Mouse (Mus musculus) ovary, postnatal 14 days (tissue): Measurements from ENCODE around the gene Aspscr1.
"Not testable (repeated sequence)": the region's sequence is repeated elsewhere in the genome, so short reads cannot be mapped to it uniquely, and the experiment has no call there.

Experiments used
- DNase-seq: peaks from one replicate; pipeline ENCODE4 v3.0.0; 2022; ENCODE audit warnings: low spot score

The Aspscr1 gene

DNA sequence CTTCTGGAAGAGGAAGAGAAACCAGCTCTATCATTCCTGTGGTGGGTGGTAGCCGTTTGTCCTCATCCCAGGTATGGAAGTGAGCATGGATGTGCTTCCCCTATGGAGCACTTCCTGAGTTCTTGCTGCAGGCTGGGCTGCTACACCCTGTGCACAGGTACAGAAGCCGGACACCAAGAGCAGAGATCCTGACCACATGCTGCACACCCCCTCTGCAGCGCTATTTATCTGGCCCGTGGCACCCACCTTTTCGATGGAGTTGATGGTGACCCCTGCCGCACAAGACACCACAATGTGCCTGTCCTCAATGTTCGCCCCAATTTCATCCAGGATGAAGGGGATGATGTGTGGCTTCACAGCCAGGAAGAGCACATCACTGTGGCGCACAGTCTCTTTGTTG lies 30.9 kb upstream of the Aspscr1 start:
- no peak for DNase-seq

DNA sequence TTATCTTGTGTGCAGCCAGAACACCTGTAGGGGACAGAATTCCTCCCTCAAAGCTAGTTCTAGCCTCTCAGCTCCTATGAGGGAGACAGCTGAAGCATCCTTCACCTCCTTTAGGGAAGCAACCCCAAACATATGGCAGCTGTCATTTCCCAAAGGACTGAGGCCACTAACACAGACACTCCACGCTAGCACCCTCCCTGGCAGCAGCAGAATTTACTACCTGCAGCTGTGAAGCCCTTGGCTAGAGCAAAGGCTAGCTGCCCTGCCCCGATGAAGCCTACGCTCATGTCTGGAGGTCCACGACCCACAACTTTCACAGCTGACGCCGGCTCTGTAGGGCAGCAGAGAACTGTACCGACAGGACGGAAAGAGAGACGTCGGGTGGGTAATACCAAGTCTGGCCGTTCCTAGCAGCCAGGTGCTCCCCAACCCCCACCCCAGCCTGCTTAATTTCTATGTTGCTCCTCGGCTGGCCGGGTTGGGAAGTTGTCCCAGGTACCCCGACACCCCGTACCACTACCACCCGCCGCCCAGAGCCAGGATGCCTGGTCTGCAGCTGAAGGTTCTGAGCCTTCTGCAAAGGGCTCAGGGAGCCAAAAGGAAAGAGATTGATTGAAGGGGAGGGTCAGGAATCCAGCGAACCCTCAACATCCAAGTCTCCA lies 29.7 kb upstream of the Aspscr1 start:
- DNase-seq = no peak

DNA sequence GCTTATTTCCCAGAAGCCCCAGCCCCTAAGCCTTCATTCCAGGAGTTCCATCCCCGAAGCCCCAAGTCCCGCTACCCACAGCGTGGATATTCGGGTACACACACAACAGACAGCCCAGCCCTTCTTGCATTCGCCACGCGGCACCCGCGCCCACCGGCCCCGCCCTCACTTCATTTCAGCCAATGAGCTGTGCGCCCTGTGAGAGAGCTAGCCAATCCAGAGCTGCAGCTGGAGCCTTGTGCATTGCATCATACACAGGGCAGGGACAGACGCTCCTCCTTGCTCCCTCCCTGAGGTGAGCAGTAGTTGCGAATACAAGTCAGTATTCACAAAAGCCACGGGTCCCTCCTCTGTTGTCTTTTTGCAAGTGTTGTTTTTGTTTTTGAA lies 29.2 kb upstream of the Aspscr1 start, which contains the start of gene Pycr1:
TSS of gene Pycr1 (minus strand) at position 169 of the 387 bp plus-strand sequence.
- DNase-seq = peak; percentile 88

DNA sequence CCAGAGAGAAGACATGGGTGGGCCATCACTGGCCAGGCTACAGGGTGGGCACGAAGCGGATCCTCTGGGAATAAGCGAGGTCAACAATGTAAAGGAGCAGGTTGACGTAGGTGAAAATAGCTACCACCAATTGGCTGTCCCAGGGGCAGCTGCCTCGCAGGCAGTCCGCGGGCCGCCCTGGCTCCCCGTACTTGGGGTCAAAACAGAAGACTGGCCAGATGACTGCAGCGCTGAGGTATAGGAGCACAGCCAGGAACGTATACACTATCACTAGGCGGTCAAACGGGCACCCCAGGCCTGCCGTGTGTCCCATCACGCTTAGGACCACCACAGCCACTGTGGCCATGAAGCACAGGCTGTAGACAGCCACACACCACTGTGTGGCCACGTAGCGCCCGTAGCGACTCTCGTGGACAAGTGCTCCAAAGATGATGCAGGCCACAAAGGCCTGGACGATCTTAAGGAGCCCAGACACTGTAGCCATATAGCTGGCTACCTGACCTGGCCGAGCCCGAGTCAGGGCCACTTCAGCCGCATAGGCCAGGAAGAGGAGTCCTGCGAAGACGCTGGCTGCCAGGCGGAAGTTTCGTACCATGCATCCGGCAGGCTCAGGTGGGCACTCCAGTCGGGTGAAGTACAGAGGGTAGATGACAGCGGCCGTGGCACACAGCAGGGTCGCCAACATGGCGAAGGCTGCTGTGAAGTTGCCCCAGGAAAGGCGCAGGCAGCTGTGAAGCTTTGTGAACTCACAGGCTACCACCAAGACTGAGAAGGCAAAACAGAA lies 25.5 kb upstream of the Aspscr1 start:
- DNase-seq = no peak

DNA sequence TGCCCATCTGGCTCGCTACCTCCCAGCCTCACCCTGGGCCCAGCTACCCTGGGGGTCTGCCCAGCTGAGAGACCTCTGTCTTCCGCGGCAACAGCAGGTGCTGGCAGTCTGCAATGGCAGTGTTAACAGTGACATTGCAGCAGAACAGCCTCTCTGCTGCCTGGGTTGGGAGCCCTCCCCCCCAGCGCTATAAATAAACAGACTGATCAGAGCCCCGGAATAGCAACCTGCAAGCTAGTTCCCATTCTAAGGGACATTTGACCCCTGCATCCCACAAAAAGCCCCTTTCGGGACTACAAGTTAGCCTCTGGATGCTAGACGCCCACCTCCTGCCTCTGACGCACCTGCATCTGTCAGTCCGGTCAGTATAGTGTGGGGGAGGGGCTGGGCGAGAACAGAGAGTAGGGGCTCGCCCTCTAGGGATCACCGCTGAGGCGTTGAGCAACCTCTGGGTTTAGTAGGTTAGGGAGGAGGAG lies 24.7 kb upstream of the Aspscr1 start, which contains the start of gene Myadml2:
TSS of gene Myadml2 (minus strand) at position 158 of the 476 bp plus-strand sequence.
- DNase-seq = no peak

DNA sequence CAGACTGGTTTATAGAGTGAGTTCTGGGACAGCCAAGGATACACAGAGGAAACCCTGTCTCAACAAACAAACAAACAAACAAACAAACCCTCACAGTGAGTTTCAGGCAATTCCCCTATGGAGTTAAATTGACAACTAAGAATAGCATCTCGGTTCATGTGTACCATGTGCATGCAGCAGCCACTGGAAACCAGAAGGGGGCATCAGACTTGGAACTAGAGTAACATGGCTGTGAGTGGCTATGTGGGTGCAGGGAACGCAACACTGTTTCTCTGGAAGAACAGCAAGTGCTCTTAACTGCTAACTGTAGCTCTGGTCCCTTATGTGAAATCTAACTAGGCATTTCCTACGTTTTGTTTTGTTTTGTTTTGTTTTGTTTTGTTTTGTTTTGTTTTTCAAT lies 20.9 kb upstream of the Aspscr1 start:
- DNase-seq = no peak

DNA sequence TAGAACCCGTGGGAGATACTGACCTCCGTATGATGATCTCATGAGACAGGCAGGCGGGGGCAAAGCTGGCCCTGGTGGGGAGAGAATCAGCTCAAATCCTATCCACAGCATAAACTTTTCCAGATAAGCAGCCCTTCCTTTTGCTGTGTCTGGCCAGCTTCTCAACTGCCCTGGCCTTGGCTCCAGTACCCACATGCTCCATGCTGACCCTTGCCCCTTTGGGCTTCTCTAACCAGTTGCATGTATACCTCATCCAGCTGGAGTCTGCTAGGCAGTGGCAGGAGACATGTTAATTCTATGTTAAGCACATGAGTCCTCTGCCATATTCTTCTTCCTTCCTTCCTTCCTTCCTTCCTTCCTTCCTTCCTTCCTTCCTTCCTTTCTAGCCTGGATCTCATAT lies 18.0 kb upstream of the Aspscr1 start:
- no peak for DNase-seq

DNA sequence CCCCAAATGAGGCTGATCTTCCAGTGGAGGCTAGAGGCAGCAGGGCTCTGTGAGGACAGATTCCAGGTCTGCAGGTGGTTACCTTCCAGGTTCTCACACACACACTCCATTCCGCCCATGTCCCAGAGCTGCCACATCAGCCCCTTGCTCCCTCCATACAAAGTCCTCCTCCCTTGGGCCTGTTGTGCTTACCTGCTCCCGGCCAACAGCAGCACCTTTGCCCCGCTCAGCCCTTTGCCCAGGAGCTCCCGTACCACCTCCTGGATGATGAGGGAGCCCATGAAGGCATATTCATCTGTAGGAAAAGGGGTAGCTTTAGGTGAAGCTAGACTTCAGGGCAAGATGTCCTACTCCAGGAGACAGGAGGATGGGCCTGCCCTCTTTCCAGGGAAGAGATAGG lies 15.5 kb upstream of the Aspscr1 start:
- DNase-seq = no peak

DNA sequence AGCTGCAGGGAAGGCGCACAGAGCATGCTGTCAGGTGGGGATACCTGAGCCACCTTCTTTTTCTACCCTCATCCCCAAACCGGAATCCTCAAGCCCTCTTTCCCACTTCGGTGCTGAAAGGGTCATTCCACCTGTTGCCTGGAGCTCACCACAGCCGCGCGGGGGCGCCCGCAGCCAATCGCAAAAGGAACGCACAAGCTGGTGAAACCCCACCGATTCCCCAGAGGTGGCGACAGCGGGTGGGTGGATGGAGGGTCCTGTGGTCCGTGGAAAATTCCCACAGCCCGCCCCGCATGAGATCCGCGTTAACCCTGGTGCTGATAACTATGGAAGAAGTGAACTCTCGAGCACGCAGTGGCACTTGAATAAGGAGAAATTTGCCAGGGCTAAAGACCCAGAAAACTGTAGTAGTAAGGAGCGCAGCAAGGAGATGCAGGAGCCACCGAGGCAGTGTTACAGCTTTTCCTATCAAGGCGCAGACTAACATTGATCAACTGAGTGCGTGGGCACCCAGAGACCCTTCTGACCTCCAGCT lies 13.8 kb upstream of the Aspscr1 start:
- peak; percentile 80 for DNase-seq

DNA sequence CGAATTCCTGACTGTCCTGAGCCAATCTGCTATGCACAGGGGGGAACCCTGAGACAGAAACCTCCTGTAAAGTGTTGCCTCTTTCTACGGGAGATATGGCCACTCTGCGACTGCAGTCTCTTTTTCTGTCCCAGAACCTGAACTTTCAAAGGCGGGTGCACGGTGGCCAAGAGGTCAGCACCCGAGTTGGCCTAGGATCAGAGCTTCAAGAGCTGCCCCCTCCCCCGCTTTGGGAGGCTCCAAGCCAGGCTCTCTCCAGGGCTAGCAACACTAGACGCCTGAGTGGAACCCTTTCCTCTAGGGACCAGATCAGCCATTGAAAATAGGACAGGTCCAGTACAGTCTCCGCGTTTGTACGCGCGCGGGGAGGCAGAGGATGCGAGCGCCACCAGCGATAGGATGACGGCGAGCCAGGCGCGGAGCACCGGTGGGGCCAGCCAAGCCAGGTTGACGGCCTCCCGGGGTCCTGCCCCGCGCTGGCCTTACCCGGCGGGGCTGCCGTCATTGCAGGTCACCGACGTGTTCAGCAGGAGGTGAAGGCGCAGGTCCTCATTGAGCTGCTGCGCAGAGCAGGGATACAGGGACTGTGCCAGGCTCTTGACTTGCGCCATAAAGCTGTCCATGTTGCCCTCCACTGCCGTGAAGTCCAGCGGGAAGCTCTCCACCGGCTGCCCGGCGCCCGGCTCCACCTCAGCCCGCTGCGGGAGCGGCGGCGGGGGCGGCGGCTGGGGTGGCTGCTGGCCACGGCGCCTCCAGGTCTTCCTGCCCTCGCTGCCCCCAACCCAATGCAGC lies 13.1 kb upstream of the Aspscr1 start:
- DNase-seq = no peak

DNA sequence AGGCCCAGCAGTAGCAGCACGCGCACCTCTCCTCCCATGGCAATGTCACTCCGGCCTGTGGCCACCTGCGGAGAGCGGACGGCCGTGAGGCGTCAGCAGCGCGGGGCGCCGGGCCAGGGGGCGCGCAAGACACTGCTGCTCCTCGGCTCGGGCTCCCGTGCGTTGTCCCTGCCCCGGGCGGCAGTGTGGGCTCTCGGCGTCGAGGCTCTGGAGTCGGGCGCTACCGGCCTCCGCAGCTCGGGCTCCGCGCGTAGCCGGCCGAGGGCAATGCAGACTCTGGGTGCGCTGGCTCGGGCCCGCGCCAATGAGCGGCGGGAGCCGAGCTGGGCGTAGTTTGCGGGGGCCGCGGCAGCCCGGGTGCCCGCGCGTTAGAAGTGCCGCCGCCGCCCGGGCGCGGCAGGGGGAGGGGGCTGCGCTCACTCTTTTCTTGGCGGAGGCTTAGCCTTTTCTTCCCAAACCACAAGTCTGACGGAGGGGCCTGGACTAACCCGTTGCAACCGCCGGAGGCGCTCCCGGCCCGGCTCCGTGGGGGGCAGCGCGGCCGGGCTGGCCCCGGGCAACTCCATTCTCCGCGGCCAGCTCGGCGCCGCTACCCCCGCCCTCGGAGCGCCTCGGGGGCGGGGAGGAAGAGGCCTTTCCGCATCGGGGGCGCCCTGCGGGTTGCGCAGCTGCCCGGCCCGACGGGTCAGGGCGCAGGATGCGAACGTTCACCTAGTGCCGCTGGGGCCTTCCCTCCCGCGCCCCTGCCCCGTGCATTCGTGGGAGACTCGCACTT lies 12.3 kb upstream of the Aspscr1 start:
- peak; percentile 34 for DNase-seq

DNA sequence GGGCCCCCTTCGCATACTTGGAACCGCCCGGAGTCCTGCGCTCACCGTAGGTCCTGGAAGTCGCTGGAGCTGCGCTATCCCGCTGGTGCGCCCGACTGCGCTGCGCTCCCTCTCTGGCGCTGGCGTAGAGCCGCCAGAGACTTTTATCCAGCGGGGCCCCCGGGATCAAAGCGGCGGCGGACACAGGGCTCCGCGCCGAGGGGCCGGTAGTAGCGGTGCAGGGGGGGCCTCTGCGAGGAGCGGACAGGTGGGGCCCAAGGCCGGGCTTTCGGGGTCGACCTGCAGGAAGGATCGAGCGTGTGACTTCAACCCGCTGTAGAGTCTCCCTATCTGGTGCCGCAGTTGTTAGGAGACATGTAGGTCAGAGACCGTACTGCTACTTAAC lies 11.7 kb upstream of the Aspscr1 start, which contains the start of gene Notum:
TSS of gene Notum (minus strand) at position 100 of the 385 bp plus-strand sequence.
- DNase-seq = no peak

DNA sequence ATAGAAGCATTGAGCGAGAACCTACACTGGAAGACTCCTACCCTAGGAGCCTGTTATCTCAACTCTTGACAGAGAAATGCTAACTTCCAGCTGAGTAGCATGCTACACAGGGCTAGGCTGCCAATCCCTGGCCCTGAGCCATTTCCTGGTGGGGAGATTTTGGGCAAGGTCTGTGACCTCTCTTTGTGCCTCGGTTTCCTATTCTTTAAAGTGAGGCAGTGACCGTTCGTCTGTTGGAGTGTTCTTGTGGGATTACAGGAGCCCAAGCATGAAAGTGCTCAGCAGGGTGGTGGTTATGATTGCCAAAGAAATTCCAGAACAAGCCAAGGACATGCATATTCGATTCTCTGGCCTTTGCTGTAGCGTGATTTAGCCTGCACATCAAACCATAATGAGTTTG lies 10.0 kb upstream of the Aspscr1 start:
- no peak for DNase-seq

DNA sequence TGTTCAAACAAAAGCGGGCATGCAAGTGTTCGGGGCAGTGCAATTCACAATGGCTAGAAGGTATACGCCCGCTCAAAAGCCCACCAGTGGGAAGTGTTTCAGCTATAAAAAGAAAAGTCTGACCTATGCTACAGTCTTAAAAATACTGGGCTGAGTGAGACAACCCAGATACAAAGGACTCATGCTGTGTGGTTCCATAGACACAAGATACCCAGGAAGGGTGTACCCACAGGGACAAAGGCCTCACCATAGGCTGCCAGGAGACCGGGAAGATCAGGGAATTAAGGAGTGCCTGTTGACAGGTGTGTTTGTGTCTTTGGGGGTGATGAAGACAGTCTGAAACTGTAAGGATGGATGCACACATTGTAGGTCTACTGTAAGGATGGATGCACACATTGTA lies 9.1 kb upstream of the Aspscr1 start:
- DNase-seq = no peak

DNA sequence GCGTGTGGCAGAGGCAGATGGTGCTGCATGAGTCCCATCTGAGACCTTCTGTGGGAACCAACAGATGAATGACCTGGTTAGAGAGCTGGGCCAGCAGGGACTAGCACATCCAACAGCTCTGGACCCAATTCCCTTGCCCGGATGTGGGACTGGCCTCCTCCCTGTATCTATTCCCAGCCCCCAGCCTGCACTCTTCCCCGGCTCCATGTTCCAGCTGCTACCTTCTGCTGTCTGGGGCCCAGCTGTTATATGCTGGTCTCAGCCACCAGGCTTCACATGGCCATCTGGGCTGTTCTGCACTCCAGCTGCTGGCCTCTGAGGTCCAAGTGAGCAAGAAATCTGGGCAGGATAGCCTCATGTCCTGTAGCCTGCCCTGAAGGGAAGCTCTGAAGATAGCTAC lies 7.4 kb upstream of the Aspscr1 start:
- DNase-seq = no peak

DNA sequence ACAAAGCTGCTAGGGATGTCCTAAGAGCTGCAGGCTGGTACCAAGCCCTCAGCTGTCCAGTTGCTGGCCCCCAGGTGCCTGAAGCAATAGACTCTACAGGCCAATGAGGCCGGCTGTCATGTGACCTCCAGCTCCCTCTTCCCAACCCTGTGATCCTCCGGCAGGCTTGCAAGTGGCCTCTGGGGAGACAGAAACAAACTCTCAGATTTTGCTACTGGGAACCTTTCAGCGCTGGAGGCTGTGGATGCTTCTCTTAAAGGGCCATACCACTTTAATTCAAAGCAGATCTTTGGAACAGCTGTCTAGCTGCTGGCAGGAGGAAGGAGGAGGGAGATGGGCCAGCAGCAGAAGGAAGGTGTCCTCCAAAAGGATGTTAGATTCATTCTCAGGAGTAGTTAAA lies 6.2 kb upstream of the Aspscr1 start:
- no peak for DNase-seq

DNA sequence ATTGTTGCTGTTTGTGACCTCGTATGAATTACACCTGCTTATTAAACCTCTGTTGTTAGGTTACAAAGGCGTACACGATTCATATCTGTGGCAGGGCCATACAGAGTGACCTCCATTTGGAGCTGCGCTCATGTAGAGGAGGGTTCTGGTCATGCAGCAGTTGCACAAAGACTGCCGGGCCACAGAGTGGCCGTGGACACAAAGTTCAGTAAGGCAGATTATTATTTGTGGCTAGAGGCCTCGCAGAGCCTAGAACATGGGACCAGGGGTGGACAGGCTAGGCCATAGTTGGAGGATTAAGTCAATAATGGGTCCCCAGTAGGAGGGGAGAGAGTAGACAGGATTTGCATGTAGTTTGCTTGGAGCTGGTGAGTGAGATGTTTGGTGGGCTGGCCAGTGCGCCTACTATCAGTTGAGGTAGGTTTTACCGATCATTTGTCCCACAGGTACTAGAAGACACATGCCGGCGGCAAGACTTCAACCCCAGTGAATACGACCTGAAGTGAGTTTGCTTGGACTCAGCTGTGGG lies 885 bp downstream of the Aspscr1 start:
- DNase-seq = no peak

DNA sequence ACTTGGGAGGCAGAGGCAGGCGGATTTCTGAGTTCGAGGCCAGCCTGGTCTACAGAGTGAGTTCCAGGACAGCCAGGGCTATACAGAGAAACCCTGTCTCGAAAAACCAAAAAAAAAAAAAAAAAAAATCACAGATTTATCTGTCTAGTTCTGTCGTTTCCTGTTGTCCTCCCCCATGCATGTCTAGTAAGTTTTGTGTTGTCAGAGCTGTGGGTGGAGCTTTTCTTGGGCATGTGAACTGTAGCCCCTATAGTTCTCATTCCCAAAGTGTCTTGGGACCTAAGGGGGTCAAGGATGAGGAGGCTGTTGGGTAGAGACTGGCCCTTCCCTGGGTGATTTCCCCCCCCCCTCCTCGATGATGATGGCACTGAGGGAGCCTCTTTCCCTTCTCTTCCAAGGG lies 3.1 kb downstream of the Aspscr1 start:
- not testable (repeated sequence) for DNase-seq

DNA sequence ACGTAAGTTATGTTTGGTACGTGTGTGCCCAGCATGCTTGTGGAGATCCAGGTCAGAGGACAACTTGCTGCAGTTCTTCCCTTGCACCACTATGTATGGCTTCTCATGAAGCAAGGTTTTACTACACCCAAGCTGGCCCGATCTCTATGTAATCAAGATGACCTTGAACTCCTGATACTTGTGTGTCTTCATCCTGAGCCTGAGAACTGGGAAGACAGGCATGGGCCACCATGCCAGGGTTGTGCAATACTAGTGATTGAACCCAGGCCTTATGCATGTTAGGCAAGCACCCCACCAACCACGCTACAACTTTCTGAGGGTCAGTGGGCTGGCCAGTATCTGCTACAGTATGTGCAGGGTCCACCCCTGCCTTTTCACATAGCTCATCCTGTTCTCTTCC lies 4.2 kb downstream of the Aspscr1 start:
- no peak for DNase-seq

DNA sequence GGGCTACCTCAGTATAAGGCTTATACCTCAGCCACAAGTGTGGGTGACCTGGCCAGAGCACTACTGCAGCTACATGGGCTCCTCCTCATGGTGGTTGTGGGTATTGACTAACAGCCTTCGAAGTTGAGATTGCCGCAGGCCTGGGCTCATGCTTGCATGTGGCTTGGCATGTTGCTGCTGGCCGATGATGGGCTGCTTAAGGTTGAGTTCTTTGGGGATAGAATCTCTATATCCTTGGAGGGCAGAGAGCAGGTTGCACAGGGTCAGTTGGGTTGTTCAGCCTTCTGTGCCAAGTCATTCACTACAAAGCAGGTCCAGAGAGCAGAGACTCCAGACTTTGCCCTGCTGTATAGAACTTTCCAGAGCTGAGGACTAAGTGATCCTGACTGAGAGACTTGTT lies 7.1 kb downstream of the Aspscr1 start:
- DNase-seq = no peak

DNA sequence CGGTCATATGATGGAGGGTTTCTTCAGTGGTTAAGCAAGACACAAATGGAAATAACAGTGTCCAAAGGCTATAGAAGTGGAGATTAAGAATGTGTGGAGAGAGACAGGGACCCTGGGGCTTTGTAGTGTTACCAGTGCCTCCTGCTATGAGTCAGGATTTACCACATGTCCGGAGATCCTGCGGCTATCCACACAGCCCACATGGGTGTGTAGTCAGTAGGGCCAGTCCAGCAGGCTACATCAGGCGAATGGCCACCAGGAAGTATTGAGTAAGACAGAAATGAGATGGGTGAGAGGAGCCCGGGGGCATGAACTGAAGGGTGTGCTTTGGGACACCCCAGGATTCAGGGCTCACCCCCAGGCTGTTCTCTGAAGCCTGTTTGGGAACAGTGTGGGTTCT lies 9.9 kb downstream of the Aspscr1 start:
- no peak for DNase-seq
